Mouse (Mus musculus) kidney, postnatal 0 days (tissue): ENCODE measurements around the gene Macrod1. TPM values are rescaled to one million over a fixed set of nuclear protein-coding genes. Genes with fewer than 3 reads are reported as not detected.
A peak's percentile ranks its signal among the peaks of the same experiment; 100 is the strongest.

Source experiments
- ATAC-seq: fragments of 200-750 bp; cut with Nextera tagmentation; replicated peaks from 2 replicates; pipeline ENCODE4 v1.8.0; 2017; ENCODE audit warnings: low read depth, moderate number of reproducible peaks, moderate TSS enrichment, moderate library complexity; ENCODE audit not compliant: low FRiP score
- DNase-seq: peaks from one replicate; pipeline ENCODE4 v3.0.0-alpha.2; 2016; ENCODE audit warnings: low spot score
- H3K27ac ChIP-seq: fragments of 300-500 bp; sonication (generic); 2 replicates; pipeline ENCODE4 v1.5.1; 2014; ENCODE audit warnings: mild to moderate bottlenecking
- H3K27me3 ChIP-seq: fragments of 300-500 bp; sonication (generic); 2 replicates; pipeline ENCODE4 v1.6.1; 2014; ENCODE audit warnings: low read length, mixed read lengths; ENCODE audit not compliant: insufficient read depth
- H3K36me3 ChIP-seq: fragments of 300-500 bp; sonication (generic); 2 replicates; pipeline ENCODE4 v1.6.1; 2014; ENCODE audit warnings: low read length, mixed read lengths; ENCODE audit not compliant: insufficient read depth
- H3K4me1 ChIP-seq: fragments of 300-500 bp; sonication (generic); replicated peaks from 2 replicates; pipeline ENCODE4 v1.6.1; 2014; ENCODE audit warnings: antibody characterized with exemption, low read length, mixed read lengths; ENCODE audit not compliant: insufficient read depth
- H3K4me2 ChIP-seq: fragments of 300-500 bp; sonication (generic); 2 replicates; pipeline ENCODE4 v1.6.1; 2014; ENCODE audit warnings: mild to moderate bottlenecking, low read length, moderate library complexity, mixed read lengths
- H3K4me3 ChIP-seq: fragments of 300-500 bp; sonication (generic); replicated peaks from 2 replicates; pipeline ENCODE4 v1.5.1; 2014; ENCODE audit warnings: low read depth, low read length
- H3K9ac ChIP-seq: fragments of 300-500 bp; sonication (generic); 2 replicates; pipeline ENCODE4 v1.6.1; 2014; ENCODE audit warnings: low read depth, low read length
- H3K9me3 ChIP-seq: fragments of 300-500 bp; sonication (generic); replicated peaks from 2 replicates; pipeline ENCODE4 v1.6.1; 2016; ENCODE audit warnings: low read length, inconsistent platforms, mixed read lengths
- CTCF ChIP-seq: IDR thresholded peaks from 2 replicates; pipeline ENCODE4 v1.5.1; 2016; ENCODE audit warnings: antibody characterized with exemption, low read depth, mild to moderate bottlenecking, moderate library complexity
- WGBS: fragments of 180-500 bp; shearing (Covaris S2); extraction: QIAGEN DNeasy Blood & Tissue Kit; methylation state at CpG from one replicate; pipeline ENCODE4 v1.1.7; 2014; 5-methylcytosine and 5-hydroxymethylcytosine counted together
- polyA plus RNA-seq: library from polyadenylated mRNA; unstranded; fragments of >200 nt; fragmentation: Nextera tagmentation; extraction: Ambion mirVana; gene quantifications from 2 replicates; pipeline ENCODE4 v1.2.1, GENCODE M21; 2015

Gene Macrod1
- polyA plus RNA-seq, 1 experiment from 2014 or later: 35.5 TPM

DNA sequence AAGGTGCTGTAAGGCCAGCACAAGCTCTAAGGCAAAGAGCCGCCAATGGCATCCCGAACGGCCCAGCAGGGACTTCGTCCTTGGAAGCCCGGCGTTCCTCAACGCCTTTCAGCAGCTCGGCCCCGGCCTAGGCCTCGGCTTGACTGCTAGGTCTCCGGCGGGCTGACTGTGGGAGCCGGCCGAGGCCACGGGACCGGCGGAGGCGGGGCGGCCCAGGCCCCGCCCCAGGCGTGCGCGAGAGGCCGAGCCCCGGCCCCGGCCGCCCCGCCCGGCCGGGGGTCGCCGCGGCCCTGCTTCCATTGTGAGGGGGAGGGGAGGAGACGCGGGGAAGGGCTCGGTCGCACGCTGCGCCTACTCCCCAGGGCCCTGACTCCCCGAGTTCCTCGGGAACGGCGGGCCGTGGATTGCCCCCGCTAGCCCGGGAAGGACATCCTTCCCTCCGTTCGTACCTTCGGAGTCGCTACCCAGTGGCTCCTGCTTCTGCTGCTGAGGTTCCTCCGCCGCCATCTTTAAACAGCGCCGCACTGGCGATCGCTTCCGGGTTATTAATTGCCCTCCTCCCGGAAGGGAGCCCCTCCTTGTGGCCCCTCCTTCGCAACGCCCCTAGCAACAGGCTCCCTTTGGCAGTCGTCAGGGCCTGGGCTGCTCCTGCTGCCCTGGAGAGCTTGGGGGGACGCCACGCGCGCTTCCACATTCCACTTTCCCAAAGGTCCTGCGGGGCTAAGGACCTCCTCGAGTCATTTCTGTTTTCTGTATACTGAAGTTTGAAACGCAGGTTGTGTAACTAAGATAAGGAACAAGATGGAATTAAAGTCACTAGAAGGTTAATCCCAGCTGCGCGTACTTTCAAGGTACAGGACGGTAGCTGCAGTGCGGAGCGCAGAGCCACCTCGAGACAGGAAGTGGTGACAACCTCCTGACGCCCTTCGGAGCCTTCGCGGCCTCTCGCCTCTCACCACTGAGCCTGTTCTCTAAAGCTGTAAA, 149.4 kb downstream of the Macrod1 start, which contains the start of gene Otub1:
TSS of gene Otub1 (minus strand) at position 564 of the 984 bp plus-strand sequence.
- DNase-seq (peak; percentile 99), ATAC-seq (peak; percentile 95)
- peak within 1 kb of the TSS; percentile 83 for H3K9ac ChIP-seq
- peak; percentile 6; the same call in 1 of the 2 replicates for TF ChIP-seq CTCF
- no peaks in the 10 kb centered on the region for H3K27me3 ChIP-seq
- H3K4me3 ChIP-seq: peak within 1 kb of the TSS; percentile 92
- H3K4me2 ChIP-seq: peak within 1 kb of the TSS; percentile 81
- WGBS: under 1% methylated on average over 79 of the region's 79 CpGs
- H3K27ac ChIP-seq: peak within 1 kb of the TSS; percentile 98
- no peaks in the 10 kb centered on the region for H3K9me3 ChIP-seq
- peaks cover 21% of the 10 kb centered on the region for H3K36me3 ChIP-seq
- peaks cover 20% of the 10 kb centered on the region for H3K4me1 ChIP-seq

DNA sequence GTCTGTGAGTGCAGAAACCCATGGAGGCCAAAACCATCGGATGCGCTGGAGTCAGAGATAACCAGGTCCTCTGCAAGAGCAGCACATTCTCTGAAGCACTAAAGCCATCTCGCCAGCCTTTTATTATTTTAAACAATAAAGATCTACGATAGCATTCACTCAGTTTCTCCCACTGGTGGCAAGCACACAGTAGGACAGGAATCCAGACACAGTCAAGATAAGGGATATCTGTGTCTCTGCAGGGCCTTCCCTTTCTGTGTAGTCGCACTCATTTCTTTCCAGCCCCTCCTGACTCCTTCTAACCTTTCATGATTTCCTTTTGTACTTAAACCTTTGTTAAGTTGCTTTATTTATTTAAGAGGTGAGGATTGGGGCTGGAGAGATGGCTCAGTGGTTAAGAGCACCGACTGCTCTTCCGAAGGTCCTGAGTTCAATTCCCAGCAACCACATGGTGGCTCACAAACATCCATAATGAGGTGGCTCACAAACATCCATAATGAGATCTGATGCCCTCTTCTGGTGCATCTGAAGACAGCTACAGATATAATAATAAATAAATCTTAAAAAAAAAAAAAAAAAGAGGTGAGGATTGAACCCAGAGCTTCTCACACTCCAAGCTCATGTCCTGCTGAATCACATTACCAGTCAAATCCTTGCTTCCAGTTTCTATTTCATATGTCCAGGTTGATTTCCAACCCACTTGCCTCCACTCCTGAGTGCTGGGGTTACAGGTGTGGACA, 153.5 kb downstream of the Macrod1 start:
- WGBS: 89% methylated on average over 7 of the region's 7 CpGs
- H3K9ac ChIP-seq: no peak overlapping the region
- ATAC-seq: no peak

DNA sequence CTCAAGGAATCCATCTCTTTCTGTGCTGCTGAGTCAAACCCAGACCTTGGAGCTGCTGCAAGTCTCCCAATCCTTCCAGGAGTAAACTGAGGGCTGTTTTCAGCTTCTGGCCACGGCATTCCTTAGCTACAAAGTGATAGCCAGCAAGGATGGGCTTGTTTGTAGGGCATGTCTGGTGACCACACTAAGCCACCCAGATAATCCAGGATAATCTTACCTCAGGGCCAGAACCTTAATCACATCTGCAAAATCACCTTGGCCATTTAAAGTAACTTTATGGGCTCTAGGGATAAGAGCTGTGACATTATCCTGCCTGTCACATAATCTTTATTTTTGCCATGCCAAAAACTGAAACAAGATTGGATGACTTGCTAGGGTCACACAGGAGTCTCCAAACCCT, 155.6 kb downstream of the Macrod1 start:
- Histone ChIP-seq H3K4me1 (peaks cover 20% of the 10 kb centered on the region; the same call in 1 of the 2 replicates), H3K4me2 (no peak overlapping the region), H3K27ac (no peak overlapping the region), H3K9me3 (no peaks in the 10 kb centered on the region), H3K4me3 (no peak overlapping the region), H3K27me3 (no peaks in the 10 kb centered on the region), H3K9ac (no peak overlapping the region), H3K36me3 (peaks cover 14% of the 10 kb centered on the region)
- no peak for TF ChIP-seq CTCF
- DNase-seq (no peak), ATAC-seq (no peak)
- WGBS: 74% methylated on average over 1 of the region's 1 CpGs

More for the DNA sequence above, 153.5 kb downstream of the Macrod1 start:
- Histone ChIP-seq H3K36me3 (peaks cover 12% of the 10 kb centered on the region), H3K4me2 (no peak overlapping the region), H3K27ac (no peak overlapping the region), H3K27me3 (no peaks in the 10 kb centered on the region), H3K4me1 (peaks cover 17% of the 10 kb centered on the region), H3K9me3 (no peaks in the 10 kb centered on the region), H3K4me3 (no peak overlapping the region)
- TF ChIP-seq CTCF: peak; percentile 46; the same call in 1 of the 2 replicates
- no peak for DNase-seq

DNA sequence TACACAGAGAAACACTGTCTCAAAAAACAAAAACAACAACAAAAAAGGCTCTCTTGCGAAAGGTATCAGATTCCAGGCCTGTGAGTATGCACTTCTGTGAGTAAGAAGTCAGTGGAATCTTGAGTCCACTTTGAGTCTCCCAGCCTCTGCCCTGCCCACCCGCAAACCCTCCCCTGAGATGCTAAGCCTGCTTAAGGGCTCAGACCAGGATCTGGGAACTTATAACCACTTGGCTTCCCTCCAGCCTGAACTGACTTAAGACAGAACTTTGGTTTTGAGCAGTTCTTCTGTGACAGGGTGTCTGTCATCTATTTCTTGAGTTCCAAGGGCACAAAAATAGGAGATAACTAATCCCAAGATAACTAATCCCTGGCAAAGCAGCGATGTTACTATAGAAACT, 156.4 kb downstream of the Macrod1 start:
- peaks cover 14% of the 10 kb centered on the region for H3K36me3 ChIP-seq
- H3K9me3 ChIP-seq: no peaks in the 10 kb centered on the region
- no peak overlapping the region for H3K27ac ChIP-seq
- ATAC-seq (no peak), DNase-seq (no peak)
- WGBS: 92% methylated on average over 3 of the region's 3 CpGs
- H3K9ac ChIP-seq: no peak overlapping the region
- H3K4me3 ChIP-seq: no peak overlapping the region
- H3K4me2 ChIP-seq: no peak overlapping the region
- TF ChIP-seq CTCF: no peak
- H3K4me1 ChIP-seq: peaks cover 20% of the 10 kb centered on the region; the same call in 1 of the 2 replicates
- no peaks in the 10 kb centered on the region for H3K27me3 ChIP-seq

DNA sequence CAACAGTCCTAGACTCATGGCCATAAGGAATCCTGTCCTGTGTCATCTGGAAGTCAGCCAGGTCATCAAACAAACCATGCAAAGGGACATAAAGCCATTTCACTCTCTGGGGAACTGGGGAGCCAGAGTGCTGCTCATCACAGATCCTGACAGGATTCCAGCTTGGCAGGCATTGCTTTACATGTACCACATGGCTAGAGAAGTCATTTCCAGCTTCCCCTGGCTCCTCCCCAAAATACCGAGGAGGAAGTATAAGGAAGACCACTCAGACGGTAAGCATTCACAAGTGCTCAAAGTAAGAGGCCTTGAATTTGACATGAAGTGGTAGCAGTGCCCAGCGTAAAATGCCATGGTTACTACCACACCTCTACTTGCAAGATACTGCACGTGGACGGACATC, 157.9 kb downstream of the Macrod1 start:
- H3K27me3 ChIP-seq: no peaks in the 10 kb centered on the region
- no peak overlapping the region for H3K9ac ChIP-seq
- WGBS: 72% methylated on average over 5 of the region's 5 CpGs
- H3K4me3 ChIP-seq: no peak overlapping the region
- DNase-seq: peak; percentile 41
- H3K9me3 ChIP-seq: no peaks in the 10 kb centered on the region
- H3K4me1 ChIP-seq: peaks cover 20% of the 10 kb centered on the region; the same call in 1 of the 2 replicates
- no peak overlapping the region for H3K27ac ChIP-seq
- peaks cover 14% of the 10 kb centered on the region for H3K36me3 ChIP-seq
- no peak for ATAC-seq
- H3K4me2 ChIP-seq: no peak overlapping the region
- no peak for TF ChIP-seq CTCF
